Mouse (Mus musculus) forebrain, embryonic 14.5 days (tissue): ENCODE measurements around the gene Enox1. TPM values are rescaled to one million over a fixed set of nuclear protein-coding genes. Genes with fewer than 3 reads are reported as not detected.

Experiments used
- ATAC-seq: fragments of 200-750 bp; cut with Nextera tagmentation; 2 replicates; pipeline ENCODE4 v1.8.0; 2017; ENCODE audit warnings: mild to moderate bottlenecking, moderate library complexity
- DNase-seq: peaks from one replicate; pipeline ENCODE4 v3.0.0-alpha.2; 2015; ENCODE audit warnings: low spot score
- H3K27ac ChIP-seq: fragments of 300-500 bp; sonication (generic); 2 replicates; pipeline ENCODE4 v1.5.1; 2014; ENCODE audit warnings: low read depth, mild to moderate bottlenecking, control low read depth, low read length, moderate library complexity
- H3K27me3 ChIP-seq: fragments of 300-500 bp; sonication (generic); replicated peaks from 2 replicates; pipeline ENCODE4 v1.6.1; 2014; ENCODE audit warnings: low read length, control low read depth, mixed read lengths; ENCODE audit not compliant: control insufficient read depth, insufficient read depth
- H3K36me3 ChIP-seq: fragments of 300-500 bp; sonication (generic); 2 replicates; pipeline ENCODE4 v1.6.1; 2014; ENCODE audit warnings: low read length, control low read depth; ENCODE audit not compliant: control insufficient read depth, insufficient read depth
- H3K4me1 ChIP-seq: fragments of 300-500 bp; sonication (generic); 2 replicates; pipeline ENCODE4 v1.6.1; 2014; ENCODE audit warnings: antibody characterized with exemption, low read length, control low read depth; ENCODE audit not compliant: control insufficient read depth, insufficient read depth
- H3K4me2 ChIP-seq: fragments of 300-500 bp; sonication (generic); 2 replicates; pipeline ENCODE4 v1.6.1; 2014; ENCODE audit warnings: mild to moderate bottlenecking, control low read depth, low read length
- H3K4me3 ChIP-seq: fragments of 300-500 bp; sonication (generic); 2 replicates; pipeline ENCODE4 v1.5.1; 2014; ENCODE audit warnings: low read depth, low read length, control low read depth
- H3K9ac ChIP-seq: fragments of 300-500 bp; sonication (generic); 2 replicates; pipeline ENCODE4 v1.6.1; 2014; ENCODE audit warnings: mild to moderate bottlenecking, low read length, control low read depth, moderate library complexity
- H3K9me3 ChIP-seq: fragments of 300-500 bp; sonication (generic); replicated peaks from 2 replicates; pipeline ENCODE4 v1.6.1; 2016; ENCODE audit warnings: low read length, control low read depth, mixed read lengths; ENCODE audit not compliant: control insufficient read depth
- WGBS: fragments of 180-500 bp; shearing (Covaris S2); extraction: QIAGEN DNeasy Blood & Tissue Kit; methylation state at CpG from one replicate; pipeline ENCODE4 v1.1.7; 2014; 5-methylcytosine and 5-hydroxymethylcytosine counted together
- polyA plus RNA-seq: library from polyadenylated mRNA; unstranded; fragments of >200 nt; fragmentation: Nextera tagmentation; extraction: Ambion mirVana; gene quantifications from 2 replicates; pipeline ENCODE4 v1.2.1, GENCODE M21; 2014

Gene Enox1
- polyA plus RNA-seq, 1 experiment from 2014 or later = 28.0 TPM

GRCm38 (mm10) chr14:77561808-77562583 is 405.4 kb downstream of the Enox1 start:
- Histone ChIP-seq H3K4me1 (no peaks in the 10 kb centered on the region), H3K4me2 (no peak overlapping the region), H3K27me3 (no peaks in the 10 kb centered on the region), H3K4me3 (no peak overlapping the region), H3K36me3 (no peaks in the 10 kb centered on the region), H3K9ac (no peak overlapping the region), H3K9me3 (no peaks in the 10 kb centered on the region), H3K27ac (no peak overlapping the region)
- DNase-seq (no peak), ATAC-seq (no peak)
- WGBS = 81% methylated on average over 6 of the region's 6 CpGs

- H3K9me3 ChIP-seq = no peaks in the 10 kb centered on the region
- no peak overlapping the region for H3K4me2 ChIP-seq
- H3K4me1 ChIP-seq = no peaks in the 10 kb centered on the region
- 23% methylated on average over 5 of the region's 5 CpGs for WGBS
- H3K9ac ChIP-seq = no peak overlapping the region
- H3K27ac ChIP-seq = no peak overlapping the region
- H3K36me3 ChIP-seq = no peaks in the 10 kb centered on the region
- H3K27me3 ChIP-seq = no peaks in the 10 kb centered on the region
- no peak overlapping the region for H3K4me3 ChIP-seq
- ATAC-seq = peak; percentile 44; the same call in 1 of the 2 replicates
- DNase-seq = peak; percentile 46
Observed at GRCm38 (mm10) chr14:77563922-77564321, 407.4 kb downstream of the Enox1 start.

GRCm38 (mm10) chr14:77567120-77567519 is 410.6 kb downstream of the Enox1 start:
- Histone ChIP-seq H3K9me3 (no peaks in the 10 kb centered on the region), H3K4me3 (no peak overlapping the region), H3K4me1 (no peaks in the 10 kb centered on the region), H3K36me3 (no peaks in the 10 kb centered on the region), H3K27me3 (no peaks in the 10 kb centered on the region), H3K9ac (no peak overlapping the region), H3K4me2 (no peak overlapping the region), H3K27ac (no peak overlapping the region)
- ATAC-seq (no peak), DNase-seq (no peak)
- 84% methylated on average over 2 of the region's 2 CpGs for WGBS

GRCm38 (mm10) chr14:77574436-77574835 is 417.9 kb downstream of the Enox1 start:
- peaks cover 18% of the 10 kb centered on the region for H3K4me1 ChIP-seq
- WGBS = 37% methylated on average over 3 of the region's 3 CpGs
- no peak overlapping the region for H3K9ac ChIP-seq
- no peak overlapping the region for H3K4me3 ChIP-seq
- H3K27me3 ChIP-seq = no peaks in the 10 kb centered on the region
- H3K9me3 ChIP-seq = no peaks in the 10 kb centered on the region
- H3K4me2 ChIP-seq = no peak overlapping the region
- no peak overlapping the region for H3K27ac ChIP-seq
- H3K36me3 ChIP-seq = no peaks in the 10 kb centered on the region
- no peak for ATAC-seq
- DNase-seq = no peak

GRCm38 (mm10) chr14:77576411-77576810 is 419.8 kb downstream of the Enox1 start:
- H3K36me3 ChIP-seq = no peaks in the 10 kb centered on the region
- no peaks in the 10 kb centered on the region for H3K27me3 ChIP-seq
- no peak overlapping the region for H3K27ac ChIP-seq
- ATAC-seq (peak; percentile 42; the same call in 1 of the 2 replicates), DNase-seq (peak; percentile 46)
- H3K4me3 ChIP-seq = no peak overlapping the region
- H3K4me2 ChIP-seq = no peak overlapping the region
- H3K9ac ChIP-seq = no peak overlapping the region
- 73% methylated on average over 5 of the region's 5 CpGs for WGBS
- no peaks in the 10 kb centered on the region for H3K9me3 ChIP-seq
- H3K4me1 ChIP-seq = peaks cover 24% of the 10 kb centered on the region

- Histone ChIP-seq H3K9me3 (no peaks in the 10 kb centered on the region), H3K36me3 (no peaks in the 10 kb centered on the region), H3K27ac (peak overlapping the region; percentile 44; the same call in 1 of the 2 replicates), H3K27me3 (no peaks in the 10 kb centered on the region), H3K4me1 (peaks cover 27% of the 10 kb centered on the region), H3K9ac (no peak overlapping the region), H3K4me3 (no peak overlapping the region), H3K4me2 (no peak overlapping the region)
- DNase-seq (no peak), ATAC-seq (no peak)
- 74% methylated on average over 18 of the region's 18 CpGs for WGBS
Observed at GRCm38 (mm10) chr14:77577481-77578251, 421.1 kb downstream of the Enox1 start.

- Histone ChIP-seq H3K27me3 (no peaks in the 10 kb centered on the region), H3K9ac (no peak overlapping the region), H3K4me1 (peaks cover 27% of the 10 kb centered on the region), H3K4me2 (no peak overlapping the region), H3K9me3 (no peaks in the 10 kb centered on the region), H3K4me3 (no peak overlapping the region), H3K36me3 (no peaks in the 10 kb centered on the region), H3K27ac (peak overlapping the region; percentile 40; the same call in 1 of the 2 replicates)
- WGBS = 28% methylated on average over 7 of the region's 7 CpGs
- ATAC-seq = peak; percentile 33; the same call in 1 of the 2 replicates
- peak; percentile 53 for DNase-seq
Observed at GRCm38 (mm10) chr14:77578355-77578754, 421.8 kb downstream of the Enox1 start.

- Histone ChIP-seq H3K9me3 (no peaks in the 10 kb centered on the region), H3K27ac (no peak overlapping the region; the same call in 1 of the 2 replicates), H3K4me2 (no peak overlapping the region), H3K4me1 (peaks cover 31% of the 10 kb centered on the region), H3K36me3 (no peaks in the 10 kb centered on the region), H3K4me3 (no peak overlapping the region), H3K9ac (no peak overlapping the region), H3K27me3 (no peaks in the 10 kb centered on the region)
- ATAC-seq (0 out of 2 replicates have a peak, but pooled peaks have one; percentile 15), DNase-seq (no peak)
- 63% methylated on average over 14 of the region's 14 CpGs for WGBS
Observed at GRCm38 (mm10) chr14:77580106-77580936, 423.8 kb downstream of the Enox1 start.
